In the genomic region with DNA sequence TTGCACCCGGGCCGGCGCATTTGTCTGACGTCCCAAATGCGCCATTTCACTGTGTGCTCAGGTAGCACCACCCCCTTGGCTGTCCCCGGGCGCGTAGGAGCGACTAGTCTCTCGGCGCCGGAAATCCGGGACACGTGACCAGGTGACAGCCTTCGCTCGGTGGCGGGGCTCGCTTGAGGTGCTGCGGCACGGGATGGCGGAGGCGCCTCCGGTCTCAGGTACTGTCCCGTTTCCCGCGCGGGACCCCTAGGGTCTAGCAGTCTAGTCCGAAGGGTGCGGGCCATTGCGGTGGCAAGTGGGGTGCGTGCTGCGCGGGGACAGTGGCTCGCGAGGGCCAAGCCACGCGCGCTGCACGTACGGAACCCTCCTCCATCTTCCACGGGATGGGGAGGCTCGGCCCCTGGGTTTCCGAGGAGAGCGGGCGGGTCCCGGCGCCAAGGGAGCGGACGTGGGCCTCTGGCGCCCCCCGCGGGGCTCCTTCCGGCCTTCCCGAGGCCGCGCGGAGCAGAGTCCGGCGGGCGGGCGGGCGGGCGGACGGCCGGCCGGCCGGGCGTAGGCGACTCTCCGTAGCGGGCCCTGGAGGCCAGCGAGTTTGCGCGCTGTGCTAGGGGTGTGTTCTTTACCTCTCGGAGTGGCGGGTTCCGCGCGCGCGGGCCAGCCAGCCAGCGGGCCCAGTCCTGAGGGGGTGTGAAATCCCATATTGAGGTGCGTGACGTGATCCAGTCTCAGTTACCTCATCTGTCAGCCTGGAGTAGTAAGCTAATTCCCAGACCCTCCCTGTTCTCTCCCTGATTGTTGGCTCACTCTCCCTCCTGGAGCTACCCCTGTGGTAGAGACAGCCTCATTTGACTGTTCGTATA, we compare ENCODE assay signal across 7 mouse cellular contexts. TPM values are rescaled to one million over a fixed set of nuclear protein-coding genes. Genes with fewer than 3 reads are reported as not detected.
A peak's percentile ranks its signal among the peaks of the same experiment; 100 is the strongest.
DNase-seq lines count a peak whose midpoint lies in the region; ATAC-seq lines count a peak whose summit lies in the region.

A gene (plus strand): TSS at position 65 of the 860 bp plus-strand sequence.

- peak; percentile 90 to 95 for DNase-seq in adrenal gland, adult 18-20 months (ENCODE audit: low spot score in 2 of 2)
- peak; percentile 99 for DNase-seq in embryo, embryonic 11 days
- DNase-seq in gastrocnemius, postnatal 36 days, result peak; percentile 89 to 94
- peak; percentile 96 to 98 for DNase-seq in left cerebral cortex, postnatal 25 days (ENCODE audit: low spot score in 2 of 2)
- peak; percentile 95 for DNase-seq in midbrain, embryonic 10.5 days (ENCODE audit: low spot score)
- peak; percentile 93 for DNase-seq in right cerebral cortex, postnatal 4 days

- peak within 1 kb of the TSS; percentile 61 for H3K4me2 ChIP-seq in intestine, embryonic 15.5 days (replicated peaks)

- H3K27ac ChIP-seq in intestine, embryonic 15.5 days, result peak within 1 kb of the TSS; percentile 91
- peak within 1 kb of the TSS; percentile 92 for H3K27ac ChIP-seq in midbrain, embryonic 10.5 days (replicated peaks)

- peak; percentile 97 for ATAC-seq in intestine, embryonic 15.5 days

- peak within 1 kb of the TSS; percentile 77 for H3K4me3 ChIP-seq in intestine, embryonic 15.5 days (replicated peaks)
- peak within 1 kb of the TSS; percentile 75 for H3K4me3 ChIP-seq in midbrain, embryonic 10.5 days

- H3K9ac ChIP-seq in intestine, embryonic 15.5 days, result peak within 1 kb of the TSS; percentile 88

- no peaks in the 10 kb centered on the region for H3K27me3 ChIP-seq in intestine, embryonic 15.5 days (replicated peaks)
- H3K27me3 ChIP-seq in midbrain, embryonic 10.5 days (ENCODE audit: low read depth, poor library complexity, severe bottlenecking), result no peaks in the 10 kb centered on the region

- H3K4me1 ChIP-seq in intestine, embryonic 15.5 days (replicated peaks), result peaks cover 5% of the 10 kb centered on the region
- H3K4me1 ChIP-seq in midbrain, embryonic 10.5 days, result peaks cover 22% of the 10 kb centered on the region

- intact Hi-C loops in gastrocnemius, postnatal 36 days (cut with DNase I), result no loop called here
- intact Hi-C loops in left cerebral cortex, postnatal 25 days (cut with DNase I), result no loop called here

- H3K9me3 ChIP-seq in intestine, embryonic 15.5 days, result no peaks in the 10 kb centered on the region
- H3K9me3 ChIP-seq in midbrain, embryonic 10.5 days (replicated peaks), result no peaks in the 10 kb centered on the region

- under 1% methylated on average over 85 of the region's 85 CpGs for WGBS in intestine, embryonic 15.5 days
- under 1% methylated on average over 84 of the region's 85 CpGs for WGBS in midbrain, embryonic 10.5 days

- peaks cover 8% of the 10 kb centered on the region for H3K36me3 ChIP-seq in intestine, embryonic 15.5 days
- H3K36me3 ChIP-seq in midbrain, embryonic 10.5 days, result peaks cover 25% of the 10 kb centered on the region

RNA-seq across cellular contexts. Expression of the gene that starts here (rescaled TPM):
- 10 to 100 TPM; 96.3 to 97.4 TPM for total RNA-seq in adrenal gland, adult 18-20 months (2021)
- total RNA-seq in gastrocnemius, postnatal 36 days (2021), result 10 to 100 TPM; 17.3 to 21.8 TPM
- 71.8 and 74.7 TPM in 2 replicates for polyA plus RNA-seq in intestine, embryonic 15.5 days (2015; fragmentation: Nextera tagmentation; extraction: Ambion mirVana)
- 10 to 100 TPM; 67.2 to 71.4 TPM for total RNA-seq in left cerebral cortex, postnatal 25 days (2021)
- 94.8 and 98.4 TPM in 2 replicates for polyA plus RNA-seq in midbrain, embryonic 10.5 days (2016; fragmentation: Nextera tagmentation; extraction: Ambion mirVana)

Comparison
In these comparisons a context has a peak if more than half of its experiments do, and no peak if none do; other contexts are left out.
1. Peak in every context shown above with its lines: DNase-seq, ATAC-seq, H3K4me3 ChIP-seq and H3K27ac ChIP-seq.